Mouse (Mus musculus) hematopoietic stem cell, adult 5-6 weeks (primary cell): ENCODE measurements around the gene Tsku. TPM values are rescaled to one million over a fixed set of nuclear protein-coding genes. Genes with fewer than 3 reads are reported as not detected.
A peak's percentile ranks its signal among the peaks of the same experiment; 100 is the strongest.

Source experiments
- ATAC-seq, 2 experiments: fragments of 125-278 bp in 1 of 2; replicated peaks in 1 of 2; 2 replicates each; pipeline ENCODE4 v1.8.0; 2016 to 2017; ENCODE audit warnings: inconsistent platforms in 2 of 2, mild to moderate bottlenecking in 2 of 2, moderate number of reproducible peaks in 2 of 2, low read depth in 1 of 2, moderate TSS enrichment in 1 of 2; ENCODE audit not compliant: low FRiP score in 2 of 2, poor library complexity in 2 of 2, severe bottlenecking in 2 of 2, insufficient read depth in 1 of 2, low TSS enrichment in 1 of 2
- total RNA-seq: library from RNA; stranded (forward); fragments of 172-1452, 232-1000 nt; gene quantifications from 2 replicates; pipeline ENCODE4 v1.2.3, GENCODE M21; 2017

Gene Tsku
- not detected in 2 replicates for total RNA-seq

DNA sequence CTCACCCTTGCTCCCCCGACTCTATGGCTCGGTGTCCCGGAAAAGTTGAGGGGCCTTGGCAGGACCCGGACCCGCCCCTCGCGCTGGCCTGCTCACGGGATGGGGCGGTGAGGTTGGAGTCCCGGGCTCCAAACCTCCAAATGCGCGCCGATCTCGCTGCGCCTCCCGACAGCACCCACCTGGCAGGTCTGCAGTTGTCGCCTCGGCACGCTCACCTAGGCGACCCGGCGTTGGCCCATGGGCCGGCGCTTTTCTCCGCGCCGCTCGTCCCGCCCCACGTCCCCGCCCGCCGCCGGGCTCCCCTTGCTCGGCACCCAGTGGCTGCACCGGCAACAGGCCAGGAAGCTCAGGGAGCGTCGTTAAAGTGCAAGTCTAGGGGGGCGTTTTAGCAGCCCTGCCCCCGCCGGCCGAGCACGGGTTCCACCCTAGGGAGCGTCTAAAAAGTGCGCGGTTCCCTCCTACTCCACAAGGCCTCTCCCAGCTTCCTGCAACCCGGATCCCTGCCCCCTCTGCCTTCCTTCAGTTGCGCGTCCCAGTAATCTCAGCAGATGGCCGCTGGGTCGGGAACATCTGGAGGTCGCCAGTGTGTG lies at the start of gene Tsku:
TSS of gene Tsku (minus strand) at position 266 of the 590 bp plus-strand sequence.
- peak in 1 of 2 experiments; percentile 28; a peak in 1 of 4 replicates for ATAC-seq

DNA sequence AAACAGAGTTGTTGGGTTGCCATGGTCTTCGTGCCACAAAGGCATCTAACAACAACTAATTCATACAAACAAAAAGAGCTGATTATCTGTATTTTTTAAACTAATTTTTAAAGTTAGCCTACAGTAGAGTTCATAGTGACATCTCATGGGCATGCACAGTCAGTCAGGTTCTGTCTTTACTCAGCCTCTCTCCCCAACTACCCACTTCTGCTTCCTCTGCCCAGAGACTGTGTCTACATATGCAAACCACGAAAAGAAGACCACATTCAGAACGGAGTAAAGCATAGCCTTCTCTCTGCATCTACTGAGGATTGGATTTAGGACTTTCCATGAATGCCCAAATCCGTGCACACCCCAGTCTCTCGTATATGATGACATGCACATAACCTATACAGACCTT lies 46.5 kb upstream of the Tsku start:
- peak; percentile 69 to 76; a peak in 3 of 4 replicates for ATAC-seq

DNA sequence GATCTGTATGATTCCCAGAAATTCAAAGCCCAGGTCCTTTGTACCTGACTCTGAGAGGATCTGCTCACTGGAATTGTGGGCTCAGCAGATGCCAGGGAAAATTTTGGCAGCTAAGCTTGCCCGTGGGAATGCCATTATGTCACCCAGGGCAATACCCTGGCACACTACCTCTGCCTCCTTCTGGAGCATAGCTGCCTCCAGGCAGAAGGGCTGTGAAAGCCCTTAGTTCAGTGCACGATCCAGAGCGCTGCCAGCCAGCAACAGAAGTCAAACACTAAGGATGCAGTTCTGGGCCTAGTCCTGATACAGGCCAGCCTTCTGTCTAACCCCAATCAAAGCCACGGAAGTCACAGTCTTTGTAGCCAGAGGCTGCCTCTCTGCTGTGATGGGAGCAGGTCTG lies 42.9 kb upstream of the Tsku start:
- ATAC-seq, result no peak

DNA sequence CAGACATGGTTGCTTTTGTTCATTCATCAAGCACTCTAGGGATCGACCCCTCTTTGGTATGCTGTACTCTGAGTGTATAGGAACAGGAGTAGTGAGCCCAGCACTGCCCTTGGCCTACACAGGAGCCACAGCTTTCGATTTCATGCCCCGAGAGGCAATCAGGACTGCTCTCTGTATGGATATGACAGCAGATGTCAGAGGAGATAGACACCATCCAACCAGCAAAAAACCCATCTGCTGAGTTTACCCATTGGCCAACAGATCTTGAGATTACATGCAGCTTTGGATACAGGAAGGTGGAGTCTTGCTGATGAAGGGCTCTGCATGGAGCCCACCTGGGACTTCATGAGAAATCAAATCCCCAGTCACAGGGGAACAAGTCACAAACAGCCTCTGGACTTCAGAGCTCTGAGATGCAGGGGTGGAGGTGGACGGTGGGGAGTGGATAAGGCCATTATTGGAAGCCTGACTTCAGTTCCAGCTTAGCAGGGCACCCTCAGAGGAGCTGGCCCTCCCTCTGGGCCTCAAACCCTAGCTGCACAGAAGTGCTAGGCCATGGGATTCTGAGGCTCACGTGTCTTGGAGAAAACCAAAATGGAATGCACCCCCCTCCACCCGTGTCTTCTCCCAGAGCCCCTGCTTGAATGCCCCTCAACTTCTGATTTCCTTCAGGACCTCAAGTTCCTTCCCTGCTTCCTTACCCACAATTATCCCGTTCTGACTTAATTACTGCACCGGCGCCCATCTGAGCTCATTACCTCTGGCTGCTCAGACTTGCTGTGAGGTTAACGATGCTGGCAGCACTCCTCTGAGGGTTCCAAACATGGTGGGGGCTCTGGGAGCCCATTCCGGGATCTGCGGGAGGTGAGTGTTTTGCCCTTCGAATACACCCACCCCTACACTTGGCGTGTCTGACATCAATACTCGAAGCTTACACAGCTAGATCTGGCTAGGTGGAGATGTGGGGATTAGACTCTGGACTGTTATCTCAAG lies 41.8 kb upstream of the Tsku start:
- no peak for ATAC-seq

DNA sequence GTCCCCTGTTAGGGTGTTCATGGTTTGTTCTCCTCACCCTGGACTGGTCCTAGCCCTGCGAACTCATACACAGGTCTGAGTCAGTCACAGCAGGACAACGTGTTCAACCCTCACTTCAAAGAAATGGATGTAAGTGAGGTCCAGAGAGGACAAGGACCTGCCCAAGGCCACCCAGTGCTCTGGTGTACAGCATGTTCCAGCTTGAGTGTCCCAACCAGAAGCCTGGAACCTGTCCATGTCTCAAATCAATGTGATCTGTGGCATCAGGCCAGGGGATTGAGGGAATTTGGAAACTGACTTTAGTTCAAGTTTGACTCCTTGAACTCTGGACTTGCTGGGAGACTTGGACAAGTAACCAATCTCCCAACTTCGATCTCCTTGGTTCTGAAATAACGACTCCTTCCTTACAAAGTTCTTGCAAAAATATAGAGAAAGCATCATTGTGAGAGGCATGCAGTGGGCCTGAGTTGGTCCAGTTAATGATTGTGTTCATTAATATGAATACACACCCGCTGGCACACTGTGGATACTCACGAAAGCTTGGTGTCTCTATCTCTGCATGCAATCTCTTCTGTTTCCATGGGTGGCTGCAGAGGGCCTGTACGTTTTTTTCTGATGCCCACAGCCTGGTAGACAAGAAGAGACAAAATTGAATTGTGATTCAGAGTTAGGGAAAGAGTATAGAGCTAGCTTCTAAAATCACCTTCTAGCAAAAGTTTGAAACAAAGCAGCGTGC lies 31.5 kb upstream of the Tsku start:
- no peak for ATAC-seq

DNA sequence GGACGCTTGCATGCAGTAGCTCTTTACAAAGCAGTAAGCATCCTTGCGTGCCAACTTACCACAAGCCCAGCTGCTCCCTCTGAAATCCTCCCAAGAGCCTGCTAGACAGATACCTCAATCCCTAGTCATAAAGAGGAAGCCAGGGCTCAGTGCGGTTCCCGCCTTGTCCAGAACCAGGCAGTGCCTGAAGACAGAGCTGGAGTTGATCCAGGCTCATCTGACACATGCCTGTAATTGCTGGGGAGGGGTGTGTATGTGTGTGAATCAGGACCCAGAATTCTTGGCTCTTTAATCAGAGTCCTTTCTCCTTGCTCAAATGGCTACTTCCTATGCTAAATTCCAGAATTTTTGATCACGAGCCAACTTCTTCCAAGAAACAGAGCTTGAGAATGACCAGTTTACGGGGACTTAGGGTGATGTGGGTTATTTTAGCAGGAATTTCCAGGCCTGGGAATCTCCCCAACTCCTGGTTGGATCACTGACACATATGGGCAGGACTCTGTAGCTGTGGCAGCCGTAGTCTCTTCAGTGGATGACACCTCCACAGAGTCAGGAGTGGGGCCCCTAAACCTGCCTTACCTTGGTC lies 30.3 kb upstream of the Tsku start:
- no peak for ATAC-seq

DNA sequence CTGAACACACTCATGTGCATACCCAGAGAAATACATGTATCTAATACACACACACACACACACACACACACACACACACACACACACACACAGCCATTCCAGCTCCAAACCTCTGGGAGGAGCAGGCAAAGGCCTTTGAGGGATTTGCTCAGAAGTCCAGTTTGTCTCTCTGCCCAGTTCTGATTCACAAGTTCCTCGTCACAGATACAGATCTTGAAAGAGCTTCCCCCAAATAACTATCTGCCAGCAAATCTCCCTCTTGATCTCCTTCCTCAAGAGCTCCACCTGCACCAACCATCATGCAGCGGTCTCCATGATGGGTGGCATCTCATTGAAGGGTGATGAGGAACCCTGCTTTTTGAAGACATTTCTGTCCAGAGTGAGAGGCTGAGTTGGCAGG lies 29.4 kb upstream of the Tsku start:
- no peak for ATAC-seq

DNA sequence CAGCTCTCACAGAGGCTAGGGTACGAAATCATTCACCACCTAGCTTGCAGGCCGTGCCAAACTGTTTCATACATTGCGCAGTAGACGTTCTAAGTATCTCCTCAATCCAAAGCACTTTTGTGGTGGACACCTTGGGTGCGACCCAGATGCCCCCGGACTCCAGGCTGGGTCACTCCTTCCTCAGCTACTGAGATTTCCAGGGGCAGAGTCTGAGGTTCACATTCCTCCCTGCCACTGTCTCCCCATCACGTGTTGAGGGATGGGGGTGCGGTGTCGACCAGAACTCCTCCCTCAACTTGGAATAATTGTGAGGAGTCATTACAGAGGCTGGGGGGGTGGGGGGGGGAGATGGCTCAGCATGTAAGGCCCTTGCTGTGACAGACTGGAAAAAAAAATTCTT lies 28.5 kb upstream of the Tsku start:
- ATAC-seq, result no peak

DNA sequence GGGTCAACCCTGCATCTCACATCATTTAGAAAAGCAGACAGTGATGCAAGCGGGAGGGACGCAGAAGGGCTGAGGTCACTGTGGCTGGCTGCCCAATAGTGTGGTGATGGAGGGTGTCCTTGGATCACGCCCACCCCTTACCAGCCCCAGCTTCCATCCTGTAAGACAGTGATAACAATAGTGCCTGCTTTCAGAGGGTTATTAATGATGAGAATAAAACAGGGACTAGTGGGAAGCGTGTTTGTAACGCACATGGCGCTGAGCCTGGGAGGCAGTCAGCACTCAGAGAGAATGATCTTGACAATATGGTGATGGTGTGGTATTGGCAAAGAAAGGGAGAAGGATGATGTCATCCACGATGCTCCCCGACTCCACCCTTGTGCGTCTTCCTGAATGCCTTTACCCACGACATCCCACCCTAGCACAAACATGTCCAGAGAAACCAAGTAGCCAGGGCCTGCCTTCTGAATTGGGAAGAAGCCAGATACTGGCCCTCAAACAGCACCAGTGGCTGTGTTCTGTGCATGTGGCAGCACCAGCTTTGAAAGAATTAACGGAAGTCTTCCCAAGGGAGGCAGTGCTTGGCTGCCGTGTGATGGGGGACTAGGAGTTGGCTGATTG lies 27.9 kb upstream of the Tsku start:
- no peak for ATAC-seq

DNA sequence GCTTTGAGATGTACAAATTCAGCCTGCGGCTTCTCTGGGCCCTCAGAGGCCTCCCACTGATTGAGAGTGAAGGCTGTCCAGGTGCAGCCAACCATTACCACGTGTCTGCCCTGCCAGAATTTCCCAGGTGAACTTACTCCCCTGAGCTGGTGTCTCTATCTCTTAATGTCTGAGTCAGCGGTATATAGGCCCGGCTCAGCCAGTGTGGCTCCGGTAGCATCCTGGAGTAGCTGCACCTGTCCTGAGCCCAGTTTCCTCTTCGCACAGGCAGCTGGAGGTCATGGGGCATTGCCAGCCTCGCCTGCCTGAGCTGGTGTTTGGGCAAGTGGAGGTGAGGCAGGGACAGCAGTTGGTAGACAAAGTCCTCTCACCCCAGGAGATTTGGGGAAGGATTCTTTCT lies 26.1 kb upstream of the Tsku start:
- no peak for ATAC-seq

DNA sequence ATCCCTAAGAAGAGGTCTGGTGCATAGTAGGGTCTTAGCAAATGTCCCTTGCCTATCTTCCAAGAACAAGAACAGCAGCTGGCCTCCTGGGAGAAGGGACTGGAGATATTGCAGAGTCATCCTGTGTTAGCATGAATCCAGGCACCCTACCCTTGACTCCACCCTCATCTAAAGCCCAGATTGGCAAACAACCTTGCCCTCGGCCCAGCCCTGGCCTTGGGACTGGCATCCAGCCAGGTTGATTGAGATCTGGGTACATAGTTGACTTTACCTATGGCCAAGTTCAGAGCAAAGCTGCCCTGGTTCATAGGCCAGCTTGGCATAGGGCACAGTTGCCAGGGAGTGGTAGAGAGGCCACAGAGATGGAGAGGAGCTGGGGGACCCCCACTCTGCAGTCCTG lies 24.0 kb upstream of the Tsku start:
- ATAC-seq, result no peak

DNA sequence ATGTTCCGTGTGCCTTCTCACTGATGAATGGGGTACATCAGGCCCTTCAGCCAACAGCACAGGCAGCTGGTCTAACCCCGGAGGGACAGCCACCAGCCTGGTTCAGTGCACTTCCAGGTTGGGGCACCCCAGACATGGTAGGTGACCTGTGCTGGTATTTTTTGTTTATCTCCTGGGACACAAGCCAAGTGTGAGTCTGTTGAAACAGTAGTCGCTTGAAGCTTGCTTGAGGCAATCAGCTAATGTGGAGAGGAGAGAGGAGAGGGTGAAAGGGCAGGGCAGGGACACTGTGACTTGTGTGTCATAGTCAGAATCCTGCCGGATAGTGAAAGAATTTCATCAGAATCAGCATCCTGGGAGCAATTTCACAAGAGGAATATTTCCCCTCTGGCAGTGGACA lies 22.2 kb upstream of the Tsku start:
- no peak for ATAC-seq

DNA sequence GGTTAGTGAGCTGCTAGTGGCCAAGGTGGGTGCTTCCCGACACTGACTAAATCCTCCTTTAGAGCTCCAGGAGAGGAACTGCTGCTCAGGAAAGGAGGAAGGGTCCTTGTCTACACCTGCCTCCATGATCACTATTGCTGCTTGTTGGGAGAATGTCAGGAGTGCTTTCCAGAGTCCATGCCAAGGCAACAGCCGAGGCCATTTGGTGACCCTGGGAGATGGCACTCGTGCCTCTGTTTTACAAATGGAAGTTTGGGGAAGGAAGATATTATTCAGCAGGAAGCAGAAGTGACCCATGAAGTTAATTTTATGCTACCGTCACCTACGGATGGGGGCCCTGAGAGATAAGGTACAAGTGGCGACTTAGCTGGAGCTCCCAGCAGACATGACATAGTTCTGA lies 21.7 kb upstream of the Tsku start:
- ATAC-seq, result no peak

DNA sequence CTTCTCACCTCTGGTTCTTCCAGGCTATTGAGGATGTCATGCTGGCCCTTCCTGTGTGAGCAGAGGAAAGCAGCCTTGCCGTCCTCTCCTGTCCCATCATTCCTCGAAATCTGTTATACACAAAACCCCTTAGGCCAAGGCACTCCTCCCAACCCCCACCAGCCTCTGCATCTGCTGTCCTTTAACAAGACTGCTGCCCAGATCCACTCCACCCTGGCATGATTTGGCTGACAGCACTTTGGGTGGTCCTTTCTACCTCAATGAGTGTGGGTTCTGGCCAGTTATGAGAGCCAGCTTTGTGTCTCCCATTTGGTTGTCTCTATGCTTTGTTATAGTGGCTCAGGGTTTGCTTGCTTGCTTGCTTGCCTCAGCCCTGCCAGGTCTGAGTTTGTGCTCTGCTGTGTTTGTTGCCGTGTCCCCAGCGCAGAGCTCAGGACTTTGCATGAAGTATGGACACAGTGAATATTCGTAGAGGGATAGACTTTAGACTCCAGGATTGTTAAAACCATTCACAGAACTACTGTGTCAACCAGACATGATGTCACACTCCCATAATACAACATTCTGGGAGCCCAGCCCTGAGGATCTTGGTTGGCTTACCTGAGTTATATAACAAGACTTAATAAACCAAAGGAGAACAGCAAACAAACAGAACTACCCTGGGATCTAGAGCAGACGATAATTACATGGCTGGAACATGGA lies 19.2 kb upstream of the Tsku start:
- no peak for ATAC-seq

DNA sequence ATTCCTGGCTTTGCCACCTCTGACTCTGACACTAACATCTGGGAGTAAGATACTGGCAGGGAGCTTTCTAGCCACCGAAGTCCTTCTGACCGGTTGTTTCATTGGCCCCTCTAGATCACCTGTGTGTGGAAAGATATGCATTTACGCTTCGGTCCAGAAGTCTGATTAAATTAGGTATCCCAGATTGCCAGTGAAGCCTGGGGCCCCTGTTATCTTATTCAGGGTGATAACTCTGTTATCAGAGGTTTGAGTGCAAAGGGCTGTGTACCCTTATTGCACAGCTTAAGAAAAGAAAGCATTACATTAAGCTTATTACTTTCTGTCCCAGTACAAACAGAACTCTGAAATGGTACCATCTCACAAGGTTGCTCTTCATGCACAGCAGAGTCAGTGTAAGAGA lies 18.1 kb upstream of the Tsku start:
- no peak for ATAC-seq

DNA sequence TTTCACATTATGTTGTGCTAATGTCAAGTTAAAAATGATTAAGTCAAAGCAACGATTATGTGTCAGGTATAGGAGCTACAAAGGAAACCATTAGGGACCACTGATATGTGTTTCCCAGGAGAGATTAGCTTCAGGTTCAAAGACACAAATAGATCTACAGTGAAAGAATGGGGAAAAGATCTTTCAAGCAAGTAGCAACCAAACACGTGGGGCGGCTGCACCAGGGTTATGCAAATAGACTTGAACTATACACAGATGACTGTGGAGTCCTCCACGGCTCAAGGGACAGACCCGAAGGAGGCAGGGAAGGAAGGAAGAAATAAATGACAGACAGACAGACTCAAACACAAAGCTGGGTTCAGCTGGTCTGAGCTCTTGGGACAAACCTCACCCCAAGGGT lies 16.1 kb upstream of the Tsku start:
- ATAC-seq, result no peak

DNA sequence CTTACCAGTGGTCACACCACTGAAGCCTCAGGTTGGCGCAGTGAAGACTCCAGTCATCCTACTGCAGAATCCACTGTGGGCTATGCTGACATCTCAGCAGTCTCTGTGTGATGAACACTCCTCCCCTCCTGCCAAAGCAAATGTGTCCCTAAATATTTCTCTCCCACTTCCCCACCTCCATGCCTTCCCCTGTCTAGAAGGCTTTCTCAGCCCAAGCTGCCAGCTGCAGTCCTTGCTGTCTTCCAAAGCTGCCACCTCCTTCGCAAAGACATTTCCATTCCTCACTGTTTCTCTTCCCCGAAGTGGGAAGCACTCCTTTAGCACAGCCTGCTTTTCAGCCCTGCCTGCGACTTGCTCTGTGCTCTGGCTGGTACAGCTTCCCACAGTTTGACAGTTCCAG lies 10.0 kb upstream of the Tsku start:
- no peak for ATAC-seq
